Comparison of ENCODE assay signal across 23 mouse cellular contexts in the genomic region with DNA sequence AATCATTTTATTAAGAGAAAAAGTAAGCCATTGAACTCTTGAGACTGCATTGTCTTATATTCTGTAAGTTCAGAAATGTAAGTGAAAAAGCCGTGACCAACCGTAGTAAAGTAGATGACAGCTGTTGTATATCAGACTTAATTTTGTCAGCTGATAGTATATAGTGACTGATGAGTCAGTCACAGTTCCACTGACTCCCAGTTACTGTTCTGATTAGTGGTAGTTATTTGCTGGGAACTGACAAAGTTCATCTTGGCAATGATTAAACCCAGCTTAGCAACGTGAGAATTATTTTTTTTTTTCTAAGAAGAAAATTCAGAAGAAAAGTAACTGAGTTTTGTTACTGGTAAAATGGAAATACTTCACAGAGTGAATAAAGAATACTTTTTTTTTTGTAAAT. TPM values are rescaled to one million over a fixed set of nuclear protein-coding genes. Genes with fewer than 3 reads are reported as not detected.
DNase-seq lines count a peak whose midpoint lies in the region; ATAC-seq and TF ChIP-seq lines count a peak whose summit lies in the region.
"Had no signal": no experiment of that assay in that cellular context is flagged by ENCODE, and none has a peak within 500 bp of the region (broad histone marks: within the 10 kb centered on the region; RNA-seq: fewer than 3 reads in every experiment).

No protein-coding gene starts in this region.

- H3K36me3 ChIP-seq in intestine, embryonic 16.5 days (ENCODE audit: control insufficient read depth, insufficient read depth, low read length) = peaks cover 2% of the 10 kb centered on the region; the same call in 1 of the 2 replicates
- H3K36me3 ChIP-seq in intestine, embryonic 15.5 days = no peaks in the 10 kb centered on the region
- no peaks in the 10 kb centered on the region; the same call in 1 of the 2 replicates for H3K36me3 ChIP-seq in kidney, adult 2 months (ENCODE audit: control insufficient read depth, insufficient read depth, low read length)
- peaks cover 26% of the 10 kb centered on the region for H3K36me3 ChIP-seq in kidney, embryonic 16.5 days (ENCODE audit: insufficient read depth, low read length)
- peaks cover 11% of the 10 kb centered on the region; the same call in 1 of the 2 replicates for H3K36me3 ChIP-seq in intestine, postnatal 0 days (ENCODE audit: control insufficient read depth, insufficient read depth)

- 64% methylated on average over 3 of the region's 3 CpGs for WGBS in intestine, embryonic 16.5 days
- WGBS in intestine, embryonic 15.5 days = 69% methylated on average over 3 of the region's 3 CpGs
- 50% methylated on average over 3 of the region's 3 CpGs for WGBS in kidney, adult 2 months
- 56% methylated on average over 3 of the region's 3 CpGs for WGBS in kidney, embryonic 16.5 days
- WGBS in intestine, postnatal 0 days = 31% methylated on average over 3 of the region's 3 CpGs

- H3K4me3 ChIP-seq in intestine, embryonic 16.5 days (ENCODE audit: low read length) = no peak overlapping the region
- H3K4me3 ChIP-seq in intestine, embryonic 15.5 days (replicated peaks) = no peak overlapping the region
- no peak overlapping the region for H3K4me3 ChIP-seq in kidney, adult 2 months (ENCODE audit: insufficient read depth, low read depth, low read length)
- no peak overlapping the region for H3K4me3 ChIP-seq in kidney, embryonic 16.5 days (ENCODE audit: low read length)
- H3K4me3 ChIP-seq in intestine, postnatal 0 days (ENCODE audit: low read depth, low read length) = no peak overlapping the region

- H3K4me1 ChIP-seq in intestine, embryonic 16.5 days (ENCODE audit: control insufficient read depth, insufficient read depth, low read length) = peaks cover 14% of the 10 kb centered on the region
- peaks cover 6% of the 10 kb centered on the region for H3K4me1 ChIP-seq in intestine, embryonic 15.5 days (replicated peaks)
- no peaks in the 10 kb centered on the region; the same call in 1 of the 2 replicates for H3K4me1 ChIP-seq in kidney, adult 2 months (ENCODE audit: control insufficient read depth, insufficient read depth, low read length)
- H3K4me1 ChIP-seq in kidney, embryonic 16.5 days (ENCODE audit: insufficient read depth, low read length) = peaks cover 9% of the 10 kb centered on the region
- H3K4me1 ChIP-seq in intestine, postnatal 0 days (replicated peaks; ENCODE audit: control insufficient read depth, insufficient read depth, low read length) = peaks cover 4% of the 10 kb centered on the region; the same call in 1 of the 2 replicates

- H3K4me2 ChIP-seq in intestine, embryonic 16.5 days (ENCODE audit: low read depth, low read length) = no peak overlapping the region
- no peak overlapping the region for H3K4me2 ChIP-seq in intestine, embryonic 15.5 days (replicated peaks)
- H3K4me2 ChIP-seq in kidney, embryonic 16.5 days (replicated peaks; ENCODE audit: low read depth, low read length) = no peak overlapping the region
- H3K4me2 ChIP-seq in intestine, postnatal 0 days (replicated peaks; ENCODE audit: low read depth) = no peak overlapping the region

- peak; percentile 55 for ATAC-seq in intestine, embryonic 16.5 days
- no peak for ATAC-seq in intestine, embryonic 15.5 days
- no peak for ATAC-seq in kidney, embryonic 16.5 days (ENCODE audit: low FRiP score, low TSS enrichment)
- ATAC-seq in intestine, postnatal 0 days = peak; percentile 74
- ATAC-seq: activated CD4-positive, CD25-positive, alpha-beta regulatory T cell, adult 4 months; CD4-positive, CD25-positive, alpha-beta regulatory T cell, adult 4 months; Patski had no signal

- H3K27me3 ChIP-seq in intestine, embryonic 16.5 days (replicated peaks; ENCODE audit: control insufficient read depth, insufficient read depth, low read length) = no peaks in the 10 kb centered on the region
- H3K27me3 ChIP-seq in intestine, embryonic 15.5 days (replicated peaks) = no peaks in the 10 kb centered on the region
- H3K27me3 ChIP-seq in kidney, adult 2 months (replicated peaks; ENCODE audit: control insufficient read depth, insufficient read depth, low read length) = no peaks in the 10 kb centered on the region
- peaks cover 3% of the 10 kb centered on the region; the same call in 1 of the 2 replicates for H3K27me3 ChIP-seq in kidney, embryonic 16.5 days (ENCODE audit: insufficient read depth, low read length)
- H3K27me3 ChIP-seq in intestine, postnatal 0 days (replicated peaks; ENCODE audit: control insufficient read depth, insufficient read depth, low read length) = no peaks in the 10 kb centered on the region
- H3K27me3 ChIP-seq: CH12.LX, Patski had no signal

- no peak overlapping the region for H3K27ac ChIP-seq in intestine, embryonic 16.5 days (ENCODE audit: low read length)
- H3K27ac ChIP-seq in intestine, embryonic 15.5 days = no peak overlapping the region
- no peak overlapping the region for H3K27ac ChIP-seq in kidney, adult 2 months (ENCODE audit: insufficient read depth, low read depth, low read length)
- H3K27ac ChIP-seq in kidney, embryonic 16.5 days (ENCODE audit: low read length) = no peak overlapping the region
- no peak overlapping the region for H3K27ac ChIP-seq in intestine, postnatal 0 days (ENCODE audit: low read depth, low read length)

- TF ChIP-seq POLR2A in kidney, adult 2 months (IDR thresholded peaks at IDR 0.05; ENCODE audit: low read depth, low read length) = no peak

- H3K9me3 ChIP-seq in intestine, embryonic 16.5 days (ENCODE audit: control insufficient read depth, low read length) = no peaks in the 10 kb centered on the region
- no peaks in the 10 kb centered on the region for H3K9me3 ChIP-seq in intestine, embryonic 15.5 days
- H3K9me3 ChIP-seq in kidney, embryonic 16.5 days (ENCODE audit: low read length) = no peaks in the 10 kb centered on the region
- H3K9me3 ChIP-seq in intestine, postnatal 0 days (ENCODE audit: control insufficient read depth) = no peaks in the 10 kb centered on the region
- H3K9me3 ChIP-seq: G1E had no signal

- no peak for TF ChIP-seq CTCF in kidney, adult 2 months (conservative IDR thresholded peaks at IDR 0.05; ENCODE audit: insufficient read depth, insufficient read length, low read depth, low read length)
- TF ChIP-seq CTCF in intestine, postnatal 0 days (IDR thresholded peaks at IDR 0.05; ENCODE audit: low read depth) = no peak

- no peak overlapping the region for H3K9ac ChIP-seq in intestine, embryonic 16.5 days (ENCODE audit: low read depth, low read length)
- H3K9ac ChIP-seq in intestine, embryonic 15.5 days = no peak overlapping the region
- H3K9ac ChIP-seq in kidney, embryonic 16.5 days (replicated peaks; ENCODE audit: low read length) = no peak overlapping the region
- H3K9ac ChIP-seq in intestine, postnatal 0 days (ENCODE audit: low read depth, low read length) = no peak overlapping the region

- DNase-seq in heart, adult 11 months = peak; percentile 40
- no peak for DNase-seq in heart, adult 8-10 months (ENCODE audit: low spot score)
- peak; percentile 52 for DNase-seq in kidney, adult 2 months
- no peak for DNase-seq in spleen, postnatal 4 days (ENCODE audit: low spot score in 2 of 2)
- DNase-seq: adrenal gland, adult 2 months; adrenal gland, adult 8-10 months; adrenal gland, postnatal 10 days; adrenal gland, postnatal 14 days; adrenal gland, postnatal 25 days; adrenal gland, postnatal 36 days; B cell, adult 2 months; cerebellum, adult 11 months; cerebellum, adult 11-12 months had no signal

RNA-seq across cellular contexts. Expression of a gene that starts 3.2 kb away (rescaled TPM):
- total RNA-seq in heart, adult 8-10 months (2022) = not detected
- 2.1 and 2.7 TPM in 2 replicates for polyA plus RNA-seq in intestine, embryonic 16.5 days (2015; fragmentation: Nextera tagmentation; extraction: Ambion mirVana)
- polyA plus RNA-seq in intestine, embryonic 15.5 days (2015; fragmentation: Nextera tagmentation; extraction: Ambion mirVana) = 1.2 and 1.3 TPM in 2 replicates
- 0.57 and 0.67 TPM in 2 replicates for polyA plus RNA-seq in kidney, adult 2 months (2012; rRNA removed)
- 0.76 and 1.4 TPM in 2 replicates for polyA plus RNA-seq in kidney, embryonic 16.5 days (2015; fragmentation: Nextera tagmentation; extraction: Ambion mirVana)
- 1.5 and 1.6 TPM in 2 replicates for polyA plus RNA-seq in intestine, postnatal 0 days (2015; fragmentation: Nextera tagmentation; extraction: Ambion mirVana)
- total RNA-seq: MEL had no signal
- polyA plus RNA-seq: G1E had no signal

RNA-seq across cellular contexts. Expression of a gene that starts 10.2 kb away (rescaled TPM):
- total RNA-seq in heart, adult 8-10 months (2022) = 10 to 100 TPM; 11.3 to 14.2 (median 13.3) TPM
- 52.8 TPM in 2 replicates for polyA plus RNA-seq in intestine, embryonic 16.5 days (2015; fragmentation: Nextera tagmentation; extraction: Ambion mirVana)
- 55.9 and 65.0 TPM in 2 replicates for polyA plus RNA-seq in intestine, embryonic 15.5 days (2015; fragmentation: Nextera tagmentation; extraction: Ambion mirVana)
- 19.6 and 19.7 TPM in 2 replicates for polyA plus RNA-seq in kidney, adult 2 months (2012; rRNA removed)
- polyA plus RNA-seq in kidney, embryonic 16.5 days (2015; fragmentation: Nextera tagmentation; extraction: Ambion mirVana) = 62.1 and 62.5 TPM in 2 replicates
- polyA plus RNA-seq in intestine, postnatal 0 days (2015; fragmentation: Nextera tagmentation; extraction: Ambion mirVana) = 37.6 and 39.0 TPM in 2 replicates

RNA-seq across cellular contexts. Expression of a gene that starts 10.4 kb away (rescaled TPM):
- 100 to 1,000 TPM; 404 to 453 (median 416) TPM for total RNA-seq in heart, adult 8-10 months (2022)
- 201 and 219 TPM in 2 replicates for polyA plus RNA-seq in intestine, embryonic 16.5 days (2015; fragmentation: Nextera tagmentation; extraction: Ambion mirVana)
- 162 and 165 TPM in 2 replicates for polyA plus RNA-seq in intestine, embryonic 15.5 days (2015; fragmentation: Nextera tagmentation; extraction: Ambion mirVana)
- polyA plus RNA-seq in kidney, adult 2 months (2012; rRNA removed) = 259 and 286 TPM in 2 replicates
- 112 and 121 TPM in 2 replicates for polyA plus RNA-seq in kidney, embryonic 16.5 days (2015; fragmentation: Nextera tagmentation; extraction: Ambion mirVana)
- polyA plus RNA-seq in intestine, postnatal 0 days (2015; fragmentation: Nextera tagmentation; extraction: Ambion mirVana) = 183 and 185 TPM in 2 replicates

RNA-seq across cellular contexts. Expression of a gene that starts 40.2 kb away (rescaled TPM):
- 100 to 1,000 TPM; 108 to 118 (median 112) TPM for total RNA-seq in heart, adult 8-10 months (2022)
- polyA plus RNA-seq in intestine, embryonic 16.5 days (2015; fragmentation: Nextera tagmentation; extraction: Ambion mirVana) = 9.4 and 9.6 TPM in 2 replicates
- 12.4 and 13.2 TPM in 2 replicates for polyA plus RNA-seq in intestine, embryonic 15.5 days (2015; fragmentation: Nextera tagmentation; extraction: Ambion mirVana)
- polyA plus RNA-seq in kidney, adult 2 months (2012; rRNA removed) = 35.3 and 42.4 TPM in 2 replicates
- 14.2 and 17.1 TPM in 2 replicates for polyA plus RNA-seq in kidney, embryonic 16.5 days (2015; fragmentation: Nextera tagmentation; extraction: Ambion mirVana)
- polyA plus RNA-seq in intestine, postnatal 0 days (2015; fragmentation: Nextera tagmentation; extraction: Ambion mirVana) = 15.4 and 17.5 TPM in 2 replicates

Comparison
In these comparisons a context has a peak if more than half of its experiments do, and no peak if none do; other contexts are left out.
1. DNase-seq: peak in heart, adult 11 months (single experiment) and kidney, adult 2 months (single experiment); none in heart, adult 8-10 months (single experiment) and spleen, postnatal 4 days (0 of 2).
2. ATAC-seq: peak in intestine, embryonic 16.5 days (single experiment) and intestine, postnatal 0 days (single experiment); none in intestine, embryonic 15.5 days (single experiment) and kidney, embryonic 16.5 days (single experiment).